Mouse (Mus musculus): ENCODE results near the gene Gm4792. TPM values are rescaled to one million over a fixed set of nuclear protein-coding genes. Genes with fewer than 3 reads are reported as not detected.

The Gm4792 gene
- total RNA-seq (2014; fragmentation: Nextera tagmentation): not detected in 2 replicates
- not detected in 2 replicates for total RNA-seq (2017)
- polyA plus RNA-seq (2012): not detected in 2 replicates

- H3K36me3 ChIP-seq (replicated peaks): no peaks in the 10 kb centered on the region
- peaks cover 15% of the 10 kb centered on the region for H3K27me3 ChIP-seq (ENCODE audit: insufficient read depth, low read length)
- H3K4me3 ChIP-seq (ENCODE audit: low read depth, low read length): no peak within 1 kb of the TSS
- H3K9me3 ChIP-seq (replicated peaks): no peaks in the 10 kb centered on the region
- no peak for ATAC-seq (ENCODE audit: extremely low read depth, insufficient number of reproducible peaks, low FRiP score, poor library complexity, severe bottlenecking)
- DNase-seq (ENCODE audit: low spot score): no peak
- TF ChIP-seq POLR2AphosphoS5 (IDR thresholded peaks at IDR 0.05; ENCODE audit: insufficient replicate concordance, low read depth, low read length) (no peak), TAL1 (conservative IDR thresholded peaks at IDR 0.05; ENCODE audit: low read depth, low read length) (no peak), GATA2 (IDR thresholded peaks at IDR 0.05; ENCODE audit: borderline replicate concordance, low read depth, low read length) (no peak), CTCF (IDR thresholded peaks at IDR 0.05; ENCODE audit: low read depth, low read length) (no peak), GATA1 (IDR thresholded peaks at IDR 0.05; ENCODE audit: borderline replicate concordance, low read length) (no peak)
- no peaks in the 10 kb centered on the region for H3K4me1 ChIP-seq (ENCODE audit: insufficient read depth, low read depth, low read length)
Observed at GRCm38 (mm10) chr10:94298471-94298870, at the start of gene Gm4792. TSS of gene Gm4792 (minus strand) at chr10:94298703.

- no peak overlapping the region for H3K4me3 ChIP-seq (ENCODE audit: low read depth, low read length)
- no peaks in the 10 kb centered on the region for H3K9me3 ChIP-seq (replicated peaks)
- TF ChIP-seq GATA1 (IDR thresholded peaks at IDR 0.05; ENCODE audit: borderline replicate concordance, low read length): no peak
- no peak for TF ChIP-seq GATA2 (IDR thresholded peaks at IDR 0.05; ENCODE audit: borderline replicate concordance, low read depth, low read length)
- TF ChIP-seq TAL1 (conservative IDR thresholded peaks at IDR 0.05; ENCODE audit: low read depth, low read length): no peak
- no peak for TF ChIP-seq CTCF (IDR thresholded peaks at IDR 0.05; ENCODE audit: low read depth, low read length)
- TF ChIP-seq POLR2AphosphoS5 (IDR thresholded peaks at IDR 0.05; ENCODE audit: insufficient replicate concordance, low read depth, low read length): no peak
- DNase-seq (ENCODE audit: low spot score) (no peak), ATAC-seq (ENCODE audit: extremely low read depth, insufficient number of reproducible peaks, low FRiP score, poor library complexity, severe bottlenecking) (no peak)
- no peaks in the 10 kb centered on the region for H3K4me1 ChIP-seq (ENCODE audit: insufficient read depth, low read depth, low read length)
- no peaks in the 10 kb centered on the region for H3K36me3 ChIP-seq (replicated peaks)
- no peaks in the 10 kb centered on the region for H3K27me3 ChIP-seq (ENCODE audit: insufficient read depth, low read length)
Observed at GRCm38 (mm10) chr10:94347959-94348358, 49.5 kb upstream of the Gm4792 start.

- Histone ChIP-seq H3K36me3 (replicated peaks) (no peaks in the 10 kb centered on the region), H3K4me1 (ENCODE audit: insufficient read depth, low read depth, low read length) (no peaks in the 10 kb centered on the region), H3K9me3 (replicated peaks) (no peaks in the 10 kb centered on the region), H3K27me3 (ENCODE audit: insufficient read depth, low read length) (no peaks in the 10 kb centered on the region), H3K4me3 (ENCODE audit: low read depth, low read length) (no peak overlapping the region)
- DNase-seq (ENCODE audit: low spot score) (no peak), ATAC-seq (ENCODE audit: extremely low read depth, insufficient number of reproducible peaks, low FRiP score, poor library complexity, severe bottlenecking) (no peak)
- no peak for TF ChIP-seq POLR2AphosphoS5 (IDR thresholded peaks at IDR 0.05; ENCODE audit: insufficient replicate concordance, low read depth, low read length)
- TF ChIP-seq GATA2 (IDR thresholded peaks at IDR 0.05; ENCODE audit: borderline replicate concordance, low read depth, low read length): no peak
- TF ChIP-seq GATA1 (IDR thresholded peaks at IDR 0.05; ENCODE audit: borderline replicate concordance, low read length): no peak
- no peak for TF ChIP-seq TAL1 (conservative IDR thresholded peaks at IDR 0.05; ENCODE audit: low read depth, low read length)
- TF ChIP-seq CTCF (IDR thresholded peaks at IDR 0.05; ENCODE audit: low read depth, low read length): no peak
Observed at GRCm38 (mm10) chr10:94347296-94347695, 48.8 kb upstream of the Gm4792 start.

GRCm38 (mm10) chr10:94346596-94346995, 48.1 kb upstream of the Gm4792 start:
- no peak for TF ChIP-seq GATA2 (IDR thresholded peaks at IDR 0.05; ENCODE audit: borderline replicate concordance, low read depth, low read length)
- no peak for TF ChIP-seq POLR2AphosphoS5 (IDR thresholded peaks at IDR 0.05; ENCODE audit: insufficient replicate concordance, low read depth, low read length)
- TF ChIP-seq CTCF (IDR thresholded peaks at IDR 0.05; ENCODE audit: low read depth, low read length): no peak
- TF ChIP-seq GATA1 (IDR thresholded peaks at IDR 0.05; ENCODE audit: borderline replicate concordance, low read length): no peak
- TF ChIP-seq TAL1 (conservative IDR thresholded peaks at IDR 0.05; ENCODE audit: low read depth, low read length): no peak
- Histone ChIP-seq H3K9me3 (replicated peaks) (no peaks in the 10 kb centered on the region), H3K4me1 (ENCODE audit: insufficient read depth, low read depth, low read length) (no peaks in the 10 kb centered on the region), H3K4me3 (ENCODE audit: low read depth, low read length) (no peak overlapping the region), H3K27me3 (ENCODE audit: insufficient read depth, low read length) (no peaks in the 10 kb centered on the region), H3K36me3 (replicated peaks) (no peaks in the 10 kb centered on the region)
- DNase-seq (ENCODE audit: low spot score) (no peak), ATAC-seq (ENCODE audit: extremely low read depth, insufficient number of reproducible peaks, low FRiP score, poor library complexity, severe bottlenecking) (no peak)

GRCm38 (mm10) chr10:94345509-94346252, 47.2 kb upstream of the Gm4792 start:
- DNase-seq (ENCODE audit: low spot score) (no peak), ATAC-seq (ENCODE audit: extremely low read depth, insufficient number of reproducible peaks, low FRiP score, poor library complexity, severe bottlenecking) (no peak)
- H3K27me3 ChIP-seq (ENCODE audit: insufficient read depth, low read length): no peaks in the 10 kb centered on the region
- H3K9me3 ChIP-seq (replicated peaks): no peaks in the 10 kb centered on the region
- H3K36me3 ChIP-seq (replicated peaks): no peaks in the 10 kb centered on the region
- H3K4me3 ChIP-seq (ENCODE audit: low read depth, low read length): no peak overlapping the region
- H3K4me1 ChIP-seq (ENCODE audit: insufficient read depth, low read depth, low read length): no peaks in the 10 kb centered on the region
- TF ChIP-seq GATA1 (IDR thresholded peaks at IDR 0.05; ENCODE audit: borderline replicate concordance, low read length) (no peak), GATA2 (IDR thresholded peaks at IDR 0.05; ENCODE audit: borderline replicate concordance, low read depth, low read length) (no peak), CTCF (IDR thresholded peaks at IDR 0.05; ENCODE audit: low read depth, low read length) (no peak), POLR2AphosphoS5 (IDR thresholded peaks at IDR 0.05; ENCODE audit: insufficient replicate concordance, low read depth, low read length) (no peak), TAL1 (conservative IDR thresholded peaks at IDR 0.05; ENCODE audit: low read depth, low read length) (no peak)

- ATAC-seq (ENCODE audit: extremely low read depth, insufficient number of reproducible peaks, low FRiP score, poor library complexity, severe bottlenecking): no peak
- DNase-seq (ENCODE audit: low spot score): no peak
- TF ChIP-seq POLR2AphosphoS5 (IDR thresholded peaks at IDR 0.05; ENCODE audit: insufficient replicate concordance, low read depth, low read length) (no peak), GATA2 (IDR thresholded peaks at IDR 0.05; ENCODE audit: borderline replicate concordance, low read depth, low read length) (no peak), CTCF (IDR thresholded peaks at IDR 0.05; ENCODE audit: low read depth, low read length) (no peak), GATA1 (IDR thresholded peaks at IDR 0.05; ENCODE audit: borderline replicate concordance, low read length) (no peak), TAL1 (conservative IDR thresholded peaks at IDR 0.05; ENCODE audit: low read depth, low read length) (no peak)
- H3K36me3 ChIP-seq (replicated peaks): no peaks in the 10 kb centered on the region
- H3K9me3 ChIP-seq (replicated peaks): no peaks in the 10 kb centered on the region
- H3K27me3 ChIP-seq (ENCODE audit: insufficient read depth, low read length): no peaks in the 10 kb centered on the region
- no peaks in the 10 kb centered on the region for H3K4me1 ChIP-seq (ENCODE audit: insufficient read depth, low read depth, low read length)
- no peak overlapping the region for H3K4me3 ChIP-seq (ENCODE audit: low read depth, low read length)
Observed at GRCm38 (mm10) chr10:94344631-94345417, 46.3 kb upstream of the Gm4792 start.
